Mouse (Mus musculus) G1E (cell line): Measurements from ENCODE around the gene Col4a1.

Experiments used
- CTCF ChIP-seq: IDR thresholded peaks from 2 replicates; pipeline ENCODE4 v1.5.1; 2012; ENCODE audit warnings: low read depth, low read length, inconsistent platforms, mixed read lengths
- GATA1 ChIP-seq: IDR thresholded peaks from 2 replicates; pipeline ENCODE4 v1.6.1; 2012; ENCODE audit warnings: borderline replicate concordance, low read length, inconsistent platforms, mixed read lengths
- TAL1 ChIP-seq: conservative IDR thresholded peaks from 2 replicates; pipeline ENCODE4 v1.6.1; 2012; ENCODE audit warnings: low read depth, low read length, inconsistent platforms, mixed read lengths

GRCm38 (mm10) chr8:11327722-11328417 lies 15.2 kb upstream of the Col4a1 start:
- TF ChIP-seq CTCF, result no peak
- no peak for TF ChIP-seq GATA1
- no peak for TF ChIP-seq TAL1
